Mouse (Mus musculus): ENCODE measurements around the gene Ackr4.

Ackr4 gene

GRCm38 (mm10) chr9:104126833-104127232, at the start of gene Ackr4:
Gene Ackr4 (minus strand): TSS chr9:104126933.
- DNase-seq, result no peak

GRCm38 (mm10) chr9:104172342-104172741, 45.6 kb upstream of the Ackr4 start:
- DNase-seq, result peak; percentile 29 to 74

- DNase-seq, result peak; percentile 11 to 43
Measured at GRCm38 (mm10) chr9:104171651-104172050, 44.9 kb upstream of the Ackr4 start.

GRCm38 (mm10) chr9:104169986-104170385, 43.3 kb upstream of the Ackr4 start:
- no peak for DNase-seq

- no peak for DNase-seq
Measured at GRCm38 (mm10) chr9:104165926-104166325, 39.2 kb upstream of the Ackr4 start.

GRCm38 (mm10) chr9:104164194-104164593, 37.5 kb upstream of the Ackr4 start:
- DNase-seq, result no peak

GRCm38 (mm10) chr9:104161117-104161516, 34.4 kb upstream of the Ackr4 start:
- peak in 1 of 2 experiments; percentile 16 for DNase-seq

GRCm38 (mm10) chr9:104157291-104157690, 30.6 kb upstream of the Ackr4 start:
- DNase-seq, result no peak

- no peak for DNase-seq
Measured at GRCm38 (mm10) chr9:104156506-104156905, 29.8 kb upstream of the Ackr4 start.

- peak; percentile 24 to 32 for DNase-seq
Measured at GRCm38 (mm10) chr9:104155100-104155715, 28.5 kb upstream of the Ackr4 start.

- no peak for DNase-seq
Measured at GRCm38 (mm10) chr9:104152121-104152520, 25.4 kb upstream of the Ackr4 start.

GRCm38 (mm10) chr9:104148969-104149368, 22.2 kb upstream of the Ackr4 start:
- no peak for DNase-seq

GRCm38 (mm10) chr9:104146683-104147082, 19.9 kb upstream of the Ackr4 start:
- no peak for DNase-seq

- DNase-seq, result peak in 1 of 2 experiments; percentile 31
Measured at GRCm38 (mm10) chr9:104144314-104144996, 17.7 kb upstream of the Ackr4 start.

GRCm38 (mm10) chr9:104142805-104143204, 16.1 kb upstream of the Ackr4 start:
- no peak for DNase-seq

- no peak for DNase-seq
Measured at GRCm38 (mm10) chr9:104140351-104140750, 13.6 kb upstream of the Ackr4 start.

GRCm38 (mm10) chr9:104130141-104130755, 3.5 kb upstream of the Ackr4 start:
- no peak for DNase-seq

- DNase-seq, result no peak
Measured at GRCm38 (mm10) chr9:104128110-104128509, 1.4 kb upstream of the Ackr4 start.

GRCm38 (mm10) chr9:104123622-104124021, 3.1 kb downstream of the Ackr4 start:
- no peak for DNase-seq

- no peak for DNase-seq
Measured at GRCm38 (mm10) chr9:104123101-104123500, 3.6 kb downstream of the Ackr4 start.

- no peak for DNase-seq
Measured at GRCm38 (mm10) chr9:104109151-104109550, 17.6 kb downstream of the Ackr4 start.

- no peak for DNase-seq
Measured at GRCm38 (mm10) chr9:104108571-104109143, 18.1 kb downstream of the Ackr4 start.

- no peak for DNase-seq
Measured at GRCm38 (mm10) chr9:104107482-104107881, 19.3 kb downstream of the Ackr4 start.

- DNase-seq, result no peak
Measured at GRCm38 (mm10) chr9:104106930-104107329, 19.8 kb downstream of the Ackr4 start.

Measured in kidney, postnatal 36 days (tissue).